Mouse (Mus musculus) midbrain, postnatal 0 days (tissue): Measurements from ENCODE around the gene Cd320. TPM values are rescaled to one million over a fixed set of nuclear protein-coding genes. Genes with fewer than 3 reads are reported as not detected.
A peak's percentile ranks its signal among the peaks of the same experiment; 100 is the strongest.
"Not testable (repeated sequence)": the region's sequence is repeated elsewhere in the genome, so short reads cannot be mapped to it uniquely, and the experiment has no call there.

Source experiments
- ATAC-seq: fragments of 200-750 bp; cut with Nextera tagmentation; 2 replicates; pipeline ENCODE4 v1.8.0; 2017; ENCODE audit warnings: moderate number of reproducible peaks, mild to moderate bottlenecking, moderate TSS enrichment, moderate library complexity; ENCODE audit not compliant: low FRiP score
- DNase-seq: peaks from one replicate; pipeline ENCODE4 v3.0.0-alpha.2; 2015; ENCODE audit warnings: low spot score
- H3K27ac ChIP-seq: fragments of 300-500 bp; sonication (generic); 2 replicates; pipeline ENCODE4 v1.5.1; 2014; ENCODE audit warnings: low read depth, mild to moderate bottlenecking, low read length, mixed read lengths
- H3K27me3 ChIP-seq: fragments of 300-500 bp; sonication (generic); 2 replicates; pipeline ENCODE4 v1.6.1; 2014; ENCODE audit warnings: low read length, control low read depth, mixed read lengths; ENCODE audit not compliant: insufficient read depth
- H3K36me3 ChIP-seq: fragments of 300-500 bp; sonication (generic); 2 replicates; pipeline ENCODE4 v1.6.1; 2014; ENCODE audit warnings: low read length, control low read depth, mixed read lengths; ENCODE audit not compliant: insufficient read depth
- H3K4me1 ChIP-seq: fragments of 300-500 bp; sonication (generic); 2 replicates; pipeline ENCODE4 v1.6.1; 2014; ENCODE audit warnings: mild to moderate bottlenecking, control low read depth, antibody characterized with exemption, low read length, mixed read lengths; ENCODE audit not compliant: insufficient read depth
- H3K4me2 ChIP-seq: fragments of 300-500 bp; sonication (generic); 2 replicates; pipeline ENCODE4 v1.6.1; 2014; ENCODE audit warnings: low read depth, mild to moderate bottlenecking, low read length, mixed read lengths; ENCODE audit not compliant: poor library complexity, severe bottlenecking
- H3K4me3 ChIP-seq: fragments of 300-500 bp; sonication (generic); 2 replicates; pipeline ENCODE4 v1.5.1; 2014; ENCODE audit warnings: low read depth, mild to moderate bottlenecking, low read length, moderate library complexity
- H3K9ac ChIP-seq: fragments of 300-500 bp; sonication (generic); replicated peaks from 2 replicates; pipeline ENCODE4 v1.6.1; 2014; ENCODE audit warnings: mild to moderate bottlenecking, low read length, moderate library complexity, mixed read lengths; ENCODE audit not compliant: poor library complexity, severe bottlenecking
- H3K9me3 ChIP-seq: fragments of 300-500 bp; sonication (generic); 2 replicates; pipeline ENCODE4 v1.6.1; 2016; ENCODE audit warnings: low read length, control low read depth
- CTCF ChIP-seq: IDR thresholded peaks from 2 replicates; pipeline ENCODE4 v1.5.1; 2016; ENCODE audit warnings: antibody characterized with exemption, mild to moderate bottlenecking
- WGBS: fragments of 180-500 bp; shearing (Covaris S2); extraction: QIAGEN DNeasy Blood & Tissue Kit; methylation state at CpG from one replicate; pipeline ENCODE4 v1.1.7; 2014; 5-methylcytosine and 5-hydroxymethylcytosine counted together
- polyA plus RNA-seq: library from polyadenylated mRNA; unstranded; fragments of >200 nt; fragmentation: Nextera tagmentation; extraction: Ambion mirVana; gene quantifications from 2 replicates; pipeline ENCODE4 v1.2.1, GENCODE M21; 2015
- total RNA-seq: library from RNA; depleted of rRNA; stranded (reverse); fragments of >200 nt; gene quantifications from 2 replicates; pipeline ENCODE4 v1.2.3, GENCODE M21; 2014

Gene Cd320
- total and polyA plus RNA-seq, 2 experiments from 2014 or later: 26.7 to 46.8 TPM

DNA sequence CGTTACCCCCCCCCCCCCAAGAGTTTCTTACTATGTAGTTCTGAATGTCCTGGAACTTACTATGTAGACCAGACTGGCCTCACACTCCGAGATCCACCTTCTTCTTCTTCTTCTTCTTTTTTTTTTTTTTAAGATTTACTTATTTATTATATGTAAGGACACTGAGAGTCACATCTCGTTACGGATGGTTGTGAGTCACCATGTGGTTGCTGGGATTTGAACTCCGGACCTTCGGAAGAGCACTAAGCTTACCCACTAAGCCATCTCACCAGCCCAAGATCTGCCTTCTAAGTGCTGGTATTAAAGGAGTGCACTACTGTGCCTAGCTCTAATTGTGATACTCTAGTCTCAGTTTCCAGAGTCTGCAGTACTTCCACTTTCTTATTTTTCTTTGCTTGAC is 27.5 kb upstream of the Cd320 start:
- H3K27me3 ChIP-seq: no peaks in the 10 kb centered on the region
- H3K9me3 ChIP-seq: no peaks in the 10 kb centered on the region
- no peak for TF ChIP-seq CTCF
- 0 out of 2 replicates have a peak, but pooled peaks cover 4% of the 10 kb centered on the region for H3K4me1 ChIP-seq
- H3K27ac ChIP-seq: no peak overlapping the region
- no peak for DNase-seq
- no peak for ATAC-seq
- no peak overlapping the region for H3K4me3 ChIP-seq
- 91% methylated on average over 6 of the region's 6 CpGs for WGBS
- H3K4me2 ChIP-seq: no peak overlapping the region
- no peak overlapping the region for H3K9ac ChIP-seq
- no peaks in the 10 kb centered on the region for H3K36me3 ChIP-seq

DNA sequence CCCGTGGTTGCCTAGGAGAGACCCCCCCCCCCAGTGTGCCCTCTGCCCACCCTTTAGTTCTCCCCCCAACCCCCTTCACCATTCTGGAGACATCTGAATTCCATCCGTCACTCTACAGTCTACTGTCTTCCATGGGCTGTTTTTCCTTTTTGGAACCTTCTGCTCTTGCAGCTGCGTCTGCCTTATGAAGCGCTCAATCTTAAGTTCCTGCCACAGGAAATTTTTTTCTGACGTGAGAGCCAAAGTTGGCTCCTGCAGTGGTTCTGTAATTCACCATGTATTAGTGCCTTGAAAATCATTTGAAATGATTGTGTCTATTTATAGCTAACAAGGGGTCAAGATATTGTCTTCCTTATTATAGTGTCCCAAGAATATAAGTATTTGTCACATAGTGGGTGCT is 26.3 kb upstream of the Cd320 start:
- H3K36me3 ChIP-seq: peaks cover 3% of the 10 kb centered on the region
- no peak for TF ChIP-seq CTCF
- DNase-seq: no peak
- no peaks in the 10 kb centered on the region for H3K9me3 ChIP-seq
- H3K27me3 ChIP-seq: no peaks in the 10 kb centered on the region
- ATAC-seq: no peak
- 76% methylated on average over 5 of the region's 5 CpGs for WGBS
- H3K4me2 ChIP-seq: peak overlapping the region; percentile 86
- H3K4me1 ChIP-seq: 0 out of 2 replicates have a peak, but pooled peaks cover 4% of the 10 kb centered on the region
- no peak overlapping the region for H3K27ac ChIP-seq
- no peak overlapping the region for H3K9ac ChIP-seq
- H3K4me3 ChIP-seq: no peak overlapping the region; the same call in 1 of the 2 replicates

DNA sequence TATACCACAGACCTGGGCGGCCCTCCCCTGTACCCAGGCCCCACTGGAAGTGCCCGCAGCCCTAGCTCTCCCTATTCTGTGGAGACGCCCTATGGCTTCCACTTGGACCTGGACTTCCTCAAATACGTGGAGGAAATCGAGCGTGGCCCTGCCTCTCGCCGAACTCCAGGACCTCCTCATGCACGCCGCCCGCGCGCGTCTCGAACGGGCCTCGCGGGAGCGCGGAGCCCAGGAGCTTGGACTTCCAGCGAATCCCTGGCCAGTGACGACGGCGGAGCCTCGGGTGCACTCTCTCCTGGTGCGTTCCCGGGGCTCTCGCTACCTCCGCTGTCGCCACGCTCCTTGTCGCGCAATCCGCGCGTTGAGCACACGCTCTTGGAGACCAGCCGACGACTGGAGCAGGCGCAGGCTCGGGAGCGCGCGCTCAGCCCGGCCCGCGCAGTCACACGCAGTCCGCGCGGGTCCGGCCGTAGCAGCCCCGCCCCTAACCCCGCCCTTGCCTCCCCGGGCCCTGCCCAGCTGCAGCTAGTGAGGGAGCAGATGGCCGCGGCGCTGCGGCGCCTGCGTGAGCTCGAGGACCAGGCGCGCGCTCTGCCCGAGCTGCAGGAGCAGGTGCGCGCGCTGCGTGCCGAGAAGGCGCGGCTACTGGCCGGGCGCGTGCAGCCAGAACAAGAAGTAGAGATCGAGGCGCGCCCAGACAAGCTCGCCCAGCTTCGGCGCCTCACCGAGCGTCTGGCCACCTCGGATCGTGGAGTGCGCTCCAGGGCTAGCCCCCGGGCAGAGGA is 25.5 kb upstream of the Cd320 start:
- peak; percentile 94 for ATAC-seq
- peak; percentile 98 for DNase-seq
- WGBS: under 1% methylated on average over 89 of the region's 89 CpGs
- Histone ChIP-seq H3K9me3 (no peaks in the 10 kb centered on the region), H3K4me3 (peak overlapping the region; percentile 55), H3K36me3 (peaks cover 11% of the 10 kb centered on the region), H3K27me3 (no peaks in the 10 kb centered on the region), H3K4me1 (peaks cover 4% of the 10 kb centered on the region; the same call in 1 of the 2 replicates), H3K4me2 (peak overlapping the region; percentile 86), H3K27ac (peak overlapping the region; percentile 86), H3K9ac (peak overlapping the region; percentile 81)
- TF ChIP-seq CTCF: no peak; the same call in 1 of the 2 replicates

DNA sequence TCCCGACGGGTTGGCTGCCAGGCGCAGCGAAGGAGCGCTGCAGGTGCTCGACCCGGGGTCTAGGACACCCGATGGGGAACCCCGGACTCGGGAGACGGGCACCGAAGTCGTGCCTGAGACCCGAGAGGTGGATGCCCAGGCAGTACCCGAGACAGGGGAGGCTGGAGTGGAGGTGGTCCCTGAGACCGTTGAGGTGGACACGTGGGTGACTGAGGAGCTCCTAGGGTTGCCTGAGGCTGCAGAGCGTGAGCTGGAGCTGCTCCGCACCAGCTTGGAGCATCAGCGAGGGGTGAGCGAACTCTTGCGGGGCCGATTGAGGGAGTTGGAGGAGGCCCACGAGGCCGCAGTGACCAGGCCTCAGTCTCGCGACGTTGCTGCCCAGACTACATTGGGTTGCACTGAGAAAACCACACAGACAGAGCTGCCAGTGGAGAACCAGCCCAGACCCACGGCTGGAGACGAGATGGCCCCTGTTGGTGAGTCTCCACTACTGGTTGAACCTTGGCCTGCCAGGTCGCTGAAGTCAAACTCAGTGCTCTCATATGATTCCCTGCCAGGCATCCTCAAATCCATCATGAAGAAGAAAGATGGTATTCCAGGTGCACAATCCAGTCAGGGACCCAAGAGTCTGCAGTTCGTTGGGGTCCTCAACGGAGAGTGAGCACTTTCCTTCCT is 24.8 kb upstream of the Cd320 start:
- WGBS: 12% methylated on average over 33 of the region's 33 CpGs
- Histone ChIP-seq H3K4me1 (peaks cover 9% of the 10 kb centered on the region; the same call in 1 of the 2 replicates), H3K27ac (peak overlapping the region; percentile 86), H3K4me2 (peak overlapping the region; percentile 86), H3K9me3 (no peaks in the 10 kb centered on the region), H3K36me3 (peaks cover 15% of the 10 kb centered on the region), H3K9ac (peak overlapping the region; percentile 81), H3K27me3 (no peaks in the 10 kb centered on the region), H3K4me3 (peak overlapping the region; percentile 55)
- ATAC-seq: peak; percentile 57
- peak; percentile 23 for DNase-seq
- no peak for TF ChIP-seq CTCF

DNA sequence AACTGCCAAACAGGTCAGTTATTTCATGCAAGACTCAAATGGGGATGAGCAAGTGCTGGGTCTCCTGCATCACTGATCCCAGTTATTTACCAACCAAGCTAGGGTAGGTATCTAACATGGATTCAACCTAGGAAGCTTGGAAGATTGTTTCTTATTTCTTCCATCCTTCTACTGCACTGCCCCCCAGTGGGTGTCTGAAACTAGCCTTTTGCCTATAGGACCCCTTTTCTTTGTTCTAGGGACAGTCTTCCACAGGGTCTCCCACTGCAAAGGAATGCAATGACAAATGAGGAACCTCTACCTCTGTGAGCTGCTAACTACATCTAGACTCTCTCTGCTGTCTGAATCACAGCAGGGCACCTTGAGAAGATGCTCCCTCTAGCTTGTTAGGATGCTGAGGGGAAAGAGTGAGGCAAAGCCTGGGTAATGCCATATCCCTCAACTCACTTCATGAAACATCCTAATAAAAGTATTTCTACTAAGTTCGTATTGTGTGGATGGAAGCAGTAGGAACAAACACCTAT is 20.4 kb upstream of the Cd320 start:
- DNase-seq (no peak), ATAC-seq (no peak)
- 0 out of 2 replicates have a peak overlapping the region, but pooled peaks have one; percentile 8 for H3K9ac ChIP-seq
- 85% methylated on average over 1 of the region's 1 CpGs for WGBS
- peaks cover 19% of the 10 kb centered on the region; the same call in 1 of the 2 replicates for H3K4me1 ChIP-seq
- peaks cover 15% of the 10 kb centered on the region for H3K36me3 ChIP-seq
- H3K9me3 ChIP-seq: no peaks in the 10 kb centered on the region
- no peak overlapping the region for H3K4me2 ChIP-seq
- peak; percentile 48 for TF ChIP-seq CTCF
- H3K27me3 ChIP-seq: no peaks in the 10 kb centered on the region
- H3K27ac ChIP-seq: no peak overlapping the region
- no peak overlapping the region for H3K4me3 ChIP-seq

DNA sequence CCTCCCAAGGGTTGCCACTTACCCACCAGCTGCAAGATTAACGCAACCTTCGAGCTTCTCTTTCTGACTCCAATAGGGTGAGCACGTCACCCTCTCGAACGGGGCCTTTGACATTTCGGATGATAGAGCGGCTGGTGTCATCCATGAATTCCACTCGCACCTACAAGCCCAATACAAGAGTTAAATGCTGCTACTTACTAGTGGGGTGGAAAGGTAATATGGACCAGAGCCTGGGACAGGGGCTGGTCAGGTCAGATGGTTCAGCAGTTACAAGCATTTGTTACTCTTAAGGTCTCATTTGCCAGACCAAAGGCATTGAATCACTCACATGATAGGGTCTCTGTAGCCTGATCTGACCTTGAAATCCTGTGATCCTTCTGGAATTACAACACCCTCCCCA is 19.7 kb upstream of the Cd320 start:
- Histone ChIP-seq H3K9ac (peak overlapping the region; percentile 73), H3K36me3 (peaks cover 15% of the 10 kb centered on the region), H3K4me3 (peak overlapping the region; percentile 51), H3K4me1 (peaks cover 19% of the 10 kb centered on the region; the same call in 1 of the 2 replicates), H3K4me2 (peak overlapping the region; percentile 86)
- H3K27me3 ChIP-seq, DNase-seq, H3K27ac ChIP-seq, H3K9me3 ChIP-seq, ATAC-seq: not testable (repeated sequence)
- WGBS: 81% methylated on average over 8 of the region's 8 CpGs
